Mouse (Mus musculus) embryo, embryonic 9.5 days (tissue): ENCODE data around the gene Tmem14a.
"Not testable (repeated sequence)": the region's sequence is repeated elsewhere in the genome, so short reads cannot be mapped to it uniquely, and the experiment has no call there.

Source experiments
- DNase-seq: peaks from one replicate; pipeline ENCODE4 v3.0.0-alpha.2; 2017; ENCODE audit errors: extremely low spot score

Tmem14a gene

DNA sequence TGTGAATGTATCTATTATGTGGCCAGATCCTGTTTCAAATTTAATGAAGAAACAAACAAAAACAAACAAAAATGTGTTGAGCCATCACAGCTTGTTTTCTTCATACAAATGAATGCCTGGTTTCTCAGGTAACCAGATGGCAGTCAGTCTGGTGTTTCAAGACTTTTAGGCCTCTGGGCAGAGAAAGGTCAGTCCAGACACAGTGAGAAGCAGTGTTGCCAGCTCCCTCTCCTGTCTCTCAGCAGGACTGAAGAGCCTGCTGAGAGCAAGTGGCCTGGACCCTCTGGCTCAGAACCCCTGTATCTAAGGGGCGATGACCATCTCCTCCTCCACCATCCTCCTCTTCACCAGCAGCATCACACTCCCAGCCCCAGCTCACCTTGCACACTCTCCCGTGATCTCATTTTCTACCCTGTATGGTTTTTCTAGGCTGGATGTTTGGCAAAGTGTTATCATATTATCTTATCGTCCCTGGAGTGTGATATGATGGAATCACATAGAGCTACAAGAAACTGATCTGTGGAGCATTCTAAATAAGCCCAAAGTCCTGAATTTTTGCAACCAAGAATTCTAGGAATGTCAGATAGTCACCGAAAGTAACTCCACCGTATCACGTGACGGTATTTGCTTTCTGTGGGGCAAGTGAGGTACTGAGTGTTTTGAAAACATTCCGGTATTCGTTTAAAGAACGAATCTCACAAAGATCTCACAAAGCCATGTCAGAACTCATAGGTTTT lies 34.4 kb downstream of the Tmem14a start:
- no peak for DNase-seq

DNA sequence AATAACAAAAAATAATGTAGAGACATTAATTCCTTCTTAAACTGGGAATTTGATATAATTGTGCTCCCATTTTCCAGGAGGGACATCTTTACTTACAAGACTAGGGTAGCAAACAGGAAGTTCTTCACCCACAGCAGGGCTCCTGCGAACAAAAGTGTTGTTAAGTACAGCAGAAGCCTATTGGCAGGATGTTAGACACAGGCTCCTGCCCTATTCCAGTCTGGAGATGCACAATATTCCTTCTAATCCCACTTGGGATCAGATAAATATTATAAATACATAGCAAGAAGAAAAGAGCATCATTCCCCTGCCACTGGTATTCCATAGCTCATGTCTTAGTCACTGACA lies 34.9 kb downstream of the Tmem14a start:
- no peak for DNase-seq

GRCm38 (mm10) chr1:21253856-21254255 lies 35.5 kb downstream of the Tmem14a start:
- no peak for DNase-seq

DNA sequence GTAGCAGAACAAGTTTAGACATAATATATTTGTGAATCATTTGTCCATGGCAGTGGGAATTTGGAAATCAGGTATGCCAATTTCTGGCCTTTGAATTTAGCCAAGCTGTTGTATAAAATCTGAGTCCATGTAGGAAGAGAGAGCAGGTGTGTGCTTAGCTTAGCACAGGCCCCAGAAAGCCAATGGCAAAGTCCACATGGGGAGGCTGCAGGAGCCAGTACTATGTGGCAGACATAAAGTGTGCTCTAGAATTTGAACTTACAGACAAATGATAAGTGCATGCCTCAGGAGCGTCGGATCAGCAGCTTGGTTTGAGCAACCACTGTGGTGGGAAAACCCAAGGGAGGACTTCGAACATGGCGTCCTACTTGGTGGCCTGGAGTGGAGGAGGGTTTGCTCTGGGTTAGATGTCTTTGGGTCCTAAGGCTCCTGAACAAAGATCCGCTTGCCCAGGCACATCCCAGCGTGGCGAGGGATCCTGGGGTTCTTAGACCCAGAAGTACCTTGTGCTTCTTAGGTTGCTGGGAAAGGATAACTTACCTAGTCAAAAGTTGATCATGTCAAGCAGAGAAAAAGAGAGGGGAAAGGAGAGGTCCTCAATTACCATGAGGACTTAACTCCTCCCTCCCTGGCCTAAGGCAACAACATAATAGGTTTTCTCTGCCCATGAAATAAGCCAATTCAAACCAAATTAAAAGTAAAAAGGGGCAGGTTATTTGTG lies 37.4 kb downstream of the Tmem14a start:
- DNase-seq, result no peak

- no peak for DNase-seq
These were observed 38.0 kb downstream of the Tmem14a start for GRCm38 (mm10) chr1:21256391-21256790.

GRCm38 (mm10) chr1:21256871-21257270 lies 38.5 kb downstream of the Tmem14a start:
- no peak for DNase-seq

GRCm38 (mm10) chr1:21259981-21260380 lies 41.6 kb downstream of the Tmem14a start:
- DNase-seq, result not testable (repeated sequence)

DNA sequence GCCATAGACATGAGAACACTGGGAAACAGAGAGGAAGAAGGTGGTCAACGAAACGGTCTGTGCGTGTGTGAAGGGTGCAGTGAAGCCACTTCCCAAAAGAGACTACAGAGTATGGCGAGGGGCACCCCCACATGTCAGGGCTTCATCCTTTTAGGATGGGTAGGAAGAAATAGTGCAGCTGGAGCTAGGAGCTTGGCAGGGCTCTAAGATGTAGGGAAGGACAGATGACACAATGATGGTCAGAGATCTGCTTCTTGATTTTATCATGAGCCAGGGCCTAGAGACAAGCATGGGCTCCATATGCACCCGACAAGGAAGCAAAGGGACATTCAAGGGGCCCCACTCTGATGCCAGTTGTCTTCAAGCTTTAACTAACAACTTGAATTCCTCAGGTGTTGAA lies 44.0 kb downstream of the Tmem14a start:
- DNase-seq, result no peak

- no peak for DNase-seq
These were observed 45.6 kb downstream of the Tmem14a start for GRCm38 (mm10) chr1:21263986-21264385.

GRCm38 (mm10) chr1:21264747-21265146 lies 46.4 kb downstream of the Tmem14a start:
- no peak for DNase-seq

DNA sequence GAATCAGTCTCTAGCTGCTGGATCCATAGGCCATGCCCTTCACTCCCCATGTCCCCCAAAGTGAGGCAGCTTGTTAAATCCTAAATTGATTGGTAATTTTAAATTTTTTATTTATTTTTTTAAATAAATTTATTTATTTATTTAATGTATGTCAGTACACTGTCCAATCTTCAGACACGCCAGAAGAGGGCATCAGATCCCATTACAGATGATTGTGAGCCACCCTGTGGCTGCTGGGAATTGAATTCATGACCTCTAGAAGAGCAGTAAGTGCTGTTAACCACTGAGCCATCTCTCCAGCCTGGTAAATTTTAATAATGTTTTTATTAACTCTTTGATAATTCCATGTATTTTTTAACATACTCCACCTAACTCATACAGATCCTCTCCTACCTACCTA lies 48.4 kb downstream of the Tmem14a start:
- no peak for DNase-seq

- not testable (repeated sequence) for DNase-seq
These were observed 49.1 kb downstream of the Tmem14a start for GRCm38 (mm10) chr1:21267466-21267865.

DNA sequence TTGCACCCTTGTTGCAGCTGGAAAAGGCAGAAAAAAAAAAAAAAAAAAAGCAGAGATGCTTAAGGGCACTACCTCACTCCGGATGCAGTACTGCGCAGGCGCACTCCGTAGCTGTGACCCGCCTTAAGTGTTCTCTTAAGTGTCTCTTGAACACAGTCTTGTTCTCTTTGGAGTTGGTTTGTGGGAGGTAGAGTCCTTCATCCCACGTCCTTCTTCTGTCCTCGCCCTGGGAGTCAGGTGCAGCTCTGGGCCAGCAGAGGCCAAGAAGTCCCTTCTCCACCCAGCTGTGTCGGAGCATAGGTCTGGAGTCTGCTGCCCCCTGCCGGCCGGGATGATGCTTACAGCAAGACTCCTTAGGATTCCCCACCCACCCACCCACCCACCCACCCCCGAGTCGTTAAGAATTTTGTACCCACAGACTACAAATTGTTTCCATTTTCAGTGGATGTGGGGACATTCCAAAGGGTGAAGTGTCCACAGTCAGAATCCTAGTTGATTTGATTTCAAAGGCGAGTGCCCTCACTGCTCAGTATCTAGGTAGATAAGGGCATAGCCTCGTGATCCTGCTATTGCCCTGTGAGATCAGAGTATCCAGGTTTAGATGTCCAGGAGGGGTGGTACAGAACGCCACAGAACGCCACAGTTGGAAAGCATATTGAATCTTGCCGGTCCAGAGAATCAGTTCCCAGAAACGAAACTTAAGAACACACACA lies 53.1 kb downstream of the Tmem14a start:
- peak; percentile 78 for DNase-seq

- DNase-seq, result peak; percentile 13
These were observed 53.7 kb downstream of the Tmem14a start for GRCm38 (mm10) chr1:21272056-21272431.

DNA sequence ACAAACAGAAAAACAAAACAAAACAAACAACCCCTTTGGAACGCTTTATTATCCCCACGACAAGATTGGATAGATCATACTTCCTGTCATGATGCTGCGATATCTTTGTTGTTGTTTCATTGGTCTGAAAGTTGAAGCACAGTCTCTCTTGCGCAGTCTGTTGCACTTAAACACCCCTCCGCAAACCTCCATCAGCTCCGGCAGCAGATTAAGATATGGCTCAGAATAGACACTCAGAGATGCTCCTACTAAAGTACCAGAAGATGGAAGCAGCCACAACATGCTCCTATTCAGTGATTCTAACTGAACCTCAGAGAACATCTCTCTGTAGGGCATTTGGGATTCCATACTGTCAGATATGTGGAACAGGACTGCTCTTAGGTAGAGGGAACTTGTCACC lies 54.7 kb downstream of the Tmem14a start:
- no peak for DNase-seq

GRCm38 (mm10) chr1:21274437-21275040 lies 56.2 kb downstream of the Tmem14a start:
- DNase-seq, result no peak

DNA sequence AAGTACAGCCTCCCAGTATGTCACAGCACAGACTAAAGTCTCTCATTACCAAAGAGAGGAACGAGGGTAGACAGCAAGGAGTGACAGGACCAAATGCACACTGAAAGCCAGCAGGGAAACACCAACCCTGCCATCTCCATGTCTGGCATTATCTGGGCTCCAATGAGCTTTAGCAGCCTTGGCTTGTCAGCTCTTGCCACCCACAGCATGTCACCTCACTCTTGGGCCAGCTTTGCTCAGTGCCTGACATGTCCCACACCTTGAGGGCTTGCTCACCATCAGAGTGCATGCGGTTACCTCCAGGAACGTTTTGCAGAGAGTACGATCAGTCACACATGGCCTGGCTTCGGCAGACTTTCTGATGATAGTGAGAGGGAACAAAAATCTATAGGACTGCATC lies 57.0 kb downstream of the Tmem14a start:
- not testable (repeated sequence) for DNase-seq

- DNase-seq, result not testable (repeated sequence)
These were observed 57.8 kb downstream of the Tmem14a start for GRCm38 (mm10) chr1:21276158-21276557.
